Mouse (Mus musculus) left cerebral cortex, postnatal 36 days (tissue): Measurements from ENCODE around the gene St8sia6. TPM values are rescaled to one million over a fixed set of nuclear protein-coding genes. Genes with fewer than 3 reads are reported as not detected.
"Not testable (repeated sequence)": the region's sequence is repeated elsewhere in the genome, so short reads cannot be mapped to it uniquely, and the experiment has no call there.

ENCODE experiments used
- DNase-seq, 2 experiments: peaks; one replicate each; pipeline ENCODE4 v3.0.0; 2021 to 2022; ENCODE audit warnings: low spot score in 2 of 2, mixed read lengths in 1 of 2
- intact Hi-C: fragments of 180-260 bp; cut with DNase I; formaldehyde crosslinking; loops from one replicate; pipeline ENCODE4 v1.15.1; 2025
- total RNA-seq, 2 experiments: library from RNA; stranded (reverse); gene quantifications; 2 replicates each; pipeline ENCODE4 v1.2.3; 2021

The St8sia6 gene
- 1 to 10 TPM in 1 of 2 experiments, under 1 TPM in 1; 0.67 to 1.4 TPM for total RNA-seq

GRCm38 (mm10) chr2:13793969-13794363, at the start of gene St8sia6:
Gene St8sia6, minus strand, starts transcription at chr2:13794064.
- no peak for DNase-seq
- intact Hi-C loops = no loop called here

- no peak for DNase-seq
Observed at GRCm38 (mm10) chr2:13836310-13836709, 42.4 kb upstream of the St8sia6 start.

GRCm38 (mm10) chr2:13834989-13835388, 41.1 kb upstream of the St8sia6 start:
- intact Hi-C loops = no loop called here

More at GRCm38 (mm10) chr2:13836310-13836709, 42.4 kb upstream of the St8sia6 start:
- intact Hi-C loops = no loop called here

GRCm38 (mm10) chr2:13816645-13817044, 22.8 kb upstream of the St8sia6 start:
- no peak for DNase-seq
- intact Hi-C loops = no loop called here

More at GRCm38 (mm10) chr2:13834989-13835388, 41.1 kb upstream of the St8sia6 start:
- DNase-seq = no peak

GRCm38 (mm10) chr2:13808593-13808992, 14.7 kb upstream of the St8sia6 start:
- DNase-seq = no peak
- intact Hi-C loops = no loop called here

GRCm38 (mm10) chr2:13808008-13808407, 14.1 kb upstream of the St8sia6 start:
- DNase-seq = no peak
- intact Hi-C loops = no loop called here

GRCm38 (mm10) chr2:13806120-13806519, 12.3 kb upstream of the St8sia6 start:
- no peak for DNase-seq

GRCm38 (mm10) chr2:13800639-13801038, 6.8 kb upstream of the St8sia6 start:
- no peak for DNase-seq
- intact Hi-C loops = no loop called here

More at GRCm38 (mm10) chr2:13806120-13806519, 12.3 kb upstream of the St8sia6 start:
- intact Hi-C loops = no loop called here

- intact Hi-C loops = no loop called here
- DNase-seq = no peak
Observed at GRCm38 (mm10) chr2:13794446-13794845, 582 bp upstream of the St8sia6 start.

GRCm38 (mm10) chr2:13793054-13793968, 553 bp downstream of the St8sia6 start:
- intact Hi-C loops = no loop called here
- DNase-seq = peak; percentile 15 to 31

GRCm38 (mm10) chr2:13792256-13793005, 1.4 kb downstream of the St8sia6 start:
- DNase-seq = no peak
- intact Hi-C loops = no loop called here

GRCm38 (mm10) chr2:13791598-13791997, 2.3 kb downstream of the St8sia6 start:
- no peak for DNase-seq
- intact Hi-C loops = no loop called here

GRCm38 (mm10) chr2:13789365-13789764, 4.5 kb downstream of the St8sia6 start:
- DNase-seq = no peak
- intact Hi-C loops = no loop called here

- intact Hi-C loops = no loop called here
- DNase-seq = no peak
Observed at GRCm38 (mm10) chr2:13786577-13787168, 7.2 kb downstream of the St8sia6 start.

- DNase-seq, intact Hi-C loops: not testable (repeated sequence)
Observed at GRCm38 (mm10) chr2:13785992-13786391, 7.9 kb downstream of the St8sia6 start.

- intact Hi-C loops = no loop called here
- no peak for DNase-seq
Observed at GRCm38 (mm10) chr2:13785247-13785646, 8.6 kb downstream of the St8sia6 start.

GRCm38 (mm10) chr2:13784448-13784847, 9.4 kb downstream of the St8sia6 start:
- no peak for DNase-seq
- intact Hi-C loops = no loop called here

GRCm38 (mm10) chr2:13777032-13777431, 16.8 kb downstream of the St8sia6 start:
- DNase-seq = no peak
- intact Hi-C loops = no loop called here

- intact Hi-C loops = no loop called here
- no peak for DNase-seq
Observed at GRCm38 (mm10) chr2:13776453-13776852, 17.4 kb downstream of the St8sia6 start.

- no peak for DNase-seq
- intact Hi-C loops = no loop called here
Observed at GRCm38 (mm10) chr2:13775056-13775455, 18.8 kb downstream of the St8sia6 start.
